Mouse (Mus musculus) brain, embryonic 14.5 days (tissue): ENCODE measurements around the gene Tns4.

Experiments used
- CTCF ChIP-seq: fragments of 200-500 bp; IDR thresholded peaks from 2 replicates; pipeline ENCODE4 v1.5.1; 2012; ENCODE audit warnings: inconsistent platforms, mild to moderate bottlenecking, moderate library complexity, borderline replicate concordance; ENCODE audit not compliant: insufficient read depth, insufficient read length; ENCODE audit errors: extremely low read depth
- POLR2A ChIP-seq: fragments of 200-500 bp; IDR thresholded peaks from 2 replicates; pipeline ENCODE4 v1.6.1; 2012; ENCODE audit warnings: mild to moderate bottlenecking, inconsistent platforms, borderline replicate concordance; ENCODE audit not compliant: poor library complexity, insufficient read depth, insufficient read length, severe bottlenecking; ENCODE audit errors: extremely low read depth

- TF ChIP-seq CTCF (no peak), POLR2A (no peak)
These were observed 47.0 kb downstream of the Tns4 start for GRCm38 (mm10) chr11:99041841-99042780.
